Mouse (Mus musculus): Measurements from ENCODE around the gene Chic2.

The Chic2 gene

DNA sequence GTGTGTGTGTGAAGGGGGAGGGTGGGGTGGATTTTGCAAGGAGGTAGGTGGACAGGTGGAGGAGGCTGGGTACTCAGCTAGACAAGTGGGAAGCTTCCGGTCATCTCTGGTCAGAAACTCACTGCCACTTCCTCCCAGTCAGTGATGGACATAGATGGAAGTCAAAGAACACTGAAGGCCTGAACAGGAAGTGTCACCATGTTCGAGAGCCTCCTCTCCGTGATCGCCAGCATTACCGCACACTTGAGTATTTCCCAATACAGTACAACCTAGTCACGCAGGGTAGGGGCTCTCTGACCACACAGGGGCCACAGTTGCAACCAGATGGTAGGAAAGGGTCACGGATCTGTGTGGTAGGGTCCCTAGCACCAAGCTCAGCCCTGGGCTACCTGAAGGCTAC lies 69.1 kb downstream of the Chic2 start:
- DNase-seq (ENCODE audit: low read depth, low spot score), result no peak

DNA sequence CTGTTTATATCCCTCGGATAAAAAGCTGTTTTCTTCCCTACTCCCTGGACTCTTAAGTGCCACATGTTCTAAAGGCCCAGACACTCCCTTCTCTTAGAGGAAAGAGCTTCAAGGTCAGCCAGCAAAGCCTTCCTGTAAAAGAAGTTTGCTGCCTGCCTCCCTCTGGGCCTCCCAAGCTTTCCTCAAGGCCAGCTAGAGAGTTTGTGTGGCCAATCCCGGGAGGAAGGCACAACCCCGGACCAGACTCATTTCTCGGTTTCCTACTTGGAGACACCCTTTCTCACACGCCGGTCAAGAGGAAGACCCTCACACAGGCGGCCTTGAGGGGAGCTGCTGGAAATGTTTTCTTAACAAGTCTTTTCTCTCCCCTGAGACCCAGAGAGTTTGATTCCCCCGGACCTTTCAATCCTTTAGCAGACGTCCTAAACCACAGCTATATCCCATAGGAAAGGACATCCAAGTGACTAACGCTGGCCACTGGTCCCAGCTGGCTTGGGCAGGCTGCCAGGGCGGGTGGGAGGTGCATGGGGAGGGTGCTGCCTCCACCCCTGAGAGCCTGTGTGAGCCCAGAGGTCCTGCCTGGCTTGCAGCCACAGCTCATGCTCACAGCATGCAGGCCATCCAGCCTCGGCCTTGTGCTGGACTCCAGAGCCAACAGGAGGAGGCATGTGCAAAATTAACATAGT lies 69.7 kb downstream of the Chic2 start:
- DNase-seq (ENCODE audit: low read depth, low spot score), result peak; percentile 79

DNA sequence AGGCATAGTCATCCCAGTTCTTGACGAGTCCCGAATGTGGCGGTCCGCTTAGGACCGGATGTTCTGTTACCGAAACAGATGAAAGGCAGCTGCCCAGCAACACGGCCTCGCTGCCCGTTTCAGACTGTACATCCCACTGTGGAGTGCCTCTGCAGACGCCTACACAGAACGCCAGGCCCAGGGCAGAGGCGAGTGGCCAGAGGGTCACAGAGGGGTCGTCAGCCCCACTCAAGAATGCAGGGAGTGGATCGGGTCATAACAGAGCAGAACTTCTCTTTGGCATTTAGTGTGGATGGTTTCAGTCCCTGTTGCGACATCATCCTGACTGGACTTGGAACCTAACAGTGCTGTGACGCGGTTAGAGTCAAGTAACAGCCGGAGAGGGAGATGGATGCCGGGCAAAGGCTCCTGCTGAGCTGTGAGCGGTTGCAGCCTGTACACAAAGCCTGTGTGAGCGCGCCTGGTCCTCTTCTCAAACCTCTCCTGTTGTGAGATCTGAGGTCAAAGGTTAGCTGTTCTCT lies 70.5 kb downstream of the Chic2 start:
- DNase-seq (ENCODE audit: low read depth, low spot score), result peak; percentile 84

DNA sequence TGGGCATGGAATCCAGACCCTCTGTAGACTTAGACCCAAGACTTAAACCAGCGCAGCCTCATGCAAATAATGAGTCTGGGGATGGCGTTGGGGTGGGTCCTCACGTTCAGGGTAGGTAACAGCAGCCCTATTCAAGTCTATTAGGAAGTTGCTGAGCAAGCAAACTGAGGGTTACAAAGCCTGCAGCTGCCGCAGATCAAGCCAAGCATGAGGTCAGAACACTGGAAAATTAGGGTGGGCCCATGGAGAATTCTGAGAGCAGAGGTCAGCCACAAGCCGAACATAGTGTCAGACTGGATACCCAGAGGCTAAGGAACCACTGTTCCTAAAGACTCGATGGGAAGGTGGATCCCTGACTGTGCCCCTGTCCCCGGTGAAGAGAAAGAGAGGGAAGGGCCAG lies 73.2 kb downstream of the Chic2 start:
- DNase-seq (ENCODE audit: low read depth, low spot score), result peak; percentile 59

DNA sequence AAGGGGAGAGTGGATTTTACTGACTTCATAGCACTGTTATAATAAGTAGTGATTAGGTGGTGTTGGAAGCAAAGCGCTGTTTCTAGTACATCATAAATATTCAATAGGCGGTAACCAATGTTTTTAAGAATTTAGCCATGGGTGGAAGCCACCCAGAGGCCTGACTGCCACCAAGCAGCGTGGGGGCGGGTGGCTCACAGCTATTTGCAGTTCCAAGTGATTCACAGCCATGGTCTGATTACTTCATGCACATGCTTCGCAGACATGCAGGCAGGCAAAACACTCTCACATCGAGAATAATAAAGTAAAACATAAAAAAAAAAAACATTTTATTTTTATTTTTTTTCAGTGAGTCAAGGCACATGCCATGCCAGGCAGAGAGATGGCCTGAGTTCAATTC lies 75.2 kb downstream of the Chic2 start:
- DNase-seq (ENCODE audit: low read depth, low spot score), result no peak

DNA sequence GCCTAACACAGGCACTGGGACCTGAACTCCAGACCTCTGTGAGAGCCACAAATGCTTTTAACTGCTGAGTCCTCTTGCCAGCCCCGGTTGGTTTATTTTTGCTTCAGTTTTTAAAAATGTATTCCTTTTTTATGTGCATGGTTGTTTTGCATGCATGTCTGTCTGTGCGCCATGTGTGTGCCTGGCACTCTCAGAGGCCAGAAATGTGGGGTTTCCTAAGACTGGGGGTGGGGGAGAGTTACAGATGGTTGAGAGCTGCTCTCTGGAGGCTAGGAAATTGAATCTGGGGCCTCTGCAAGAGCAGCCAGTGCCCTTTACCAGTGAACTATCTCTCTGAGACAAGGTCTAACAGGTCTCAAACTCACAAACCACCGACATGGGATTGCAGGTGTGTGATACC lies 76.7 kb downstream of the Chic2 start:
- no peak for DNase-seq (ENCODE audit: low read depth, low spot score)

DNA sequence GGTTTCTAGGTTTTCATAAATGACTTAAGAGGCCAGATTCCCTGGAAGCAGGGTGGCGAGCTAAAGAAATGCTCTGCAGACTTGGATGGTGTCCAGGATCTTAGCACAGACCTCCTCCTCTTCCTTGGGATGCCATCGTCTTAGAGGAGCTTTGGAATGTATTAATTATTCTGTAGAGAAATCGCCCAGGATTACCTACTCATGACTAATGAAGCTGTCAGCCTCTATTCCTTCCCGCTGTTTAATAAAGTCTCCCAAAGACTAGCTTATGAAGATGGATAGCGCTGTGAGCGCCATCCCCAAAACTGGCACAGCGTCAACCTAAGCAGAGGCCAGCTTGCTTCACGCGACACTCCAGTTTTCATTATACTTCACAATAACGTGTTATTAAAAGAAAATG lies 77.7 kb downstream of the Chic2 start:
- DNase-seq (ENCODE audit: low read depth, low spot score), result no peak

DNA sequence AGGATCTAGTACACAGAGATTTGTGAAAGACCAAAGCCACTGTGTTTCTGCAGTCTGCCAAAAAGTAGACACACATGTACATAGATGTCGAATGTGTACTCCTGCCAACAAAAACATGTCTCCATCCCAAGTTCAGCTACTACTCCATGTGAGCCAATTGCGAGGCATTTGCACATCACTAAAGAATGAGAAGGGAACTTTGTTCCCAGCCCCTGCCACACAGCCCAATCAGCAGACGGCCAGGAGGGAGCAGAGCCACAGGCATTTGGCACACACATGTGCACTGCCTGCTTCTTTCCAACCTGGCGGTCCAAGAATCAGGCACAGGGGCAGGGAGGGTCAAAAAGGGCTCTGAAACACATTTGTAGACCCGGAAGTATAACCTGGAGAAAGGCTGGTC lies 81.8 kb downstream of the Chic2 start:
- peak; percentile 36 for DNase-seq (ENCODE audit: low read depth, low spot score)

DNA sequence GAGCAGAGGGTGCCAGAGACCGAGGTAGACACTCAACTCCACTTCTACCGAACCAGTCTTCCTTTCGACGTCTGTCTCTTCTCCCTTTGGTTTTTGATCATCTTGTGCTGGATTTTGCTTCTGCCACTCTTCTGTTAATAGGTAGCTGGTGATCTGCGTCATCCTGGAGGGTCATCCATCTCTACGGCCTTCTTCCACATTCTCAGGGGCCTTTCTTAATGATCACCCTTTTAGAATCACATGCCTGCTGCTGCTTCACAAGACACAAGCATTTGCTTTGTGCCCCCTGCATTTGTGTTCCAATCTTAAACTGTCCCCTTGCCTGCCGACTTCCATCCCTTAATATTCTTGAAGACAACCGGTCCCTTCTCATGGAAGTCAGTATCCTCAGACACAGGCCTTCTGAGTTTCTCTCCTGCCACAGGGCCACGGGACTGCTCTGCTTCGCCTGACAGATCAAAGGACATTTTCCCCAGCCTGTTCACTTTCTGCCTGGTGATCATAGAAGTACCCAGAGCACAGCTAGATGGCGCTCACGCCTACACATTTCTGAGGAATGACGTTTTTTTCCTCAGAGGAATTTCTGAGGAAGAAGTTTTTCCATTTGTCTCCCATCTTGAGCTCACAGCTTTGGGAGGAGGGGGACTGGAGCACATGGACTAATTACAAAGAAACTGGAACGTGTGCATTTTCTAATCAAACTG lies 83.6 kb downstream of the Chic2 start:
- DNase-seq (ENCODE audit: low read depth, low spot score), result peak; percentile 53

DNA sequence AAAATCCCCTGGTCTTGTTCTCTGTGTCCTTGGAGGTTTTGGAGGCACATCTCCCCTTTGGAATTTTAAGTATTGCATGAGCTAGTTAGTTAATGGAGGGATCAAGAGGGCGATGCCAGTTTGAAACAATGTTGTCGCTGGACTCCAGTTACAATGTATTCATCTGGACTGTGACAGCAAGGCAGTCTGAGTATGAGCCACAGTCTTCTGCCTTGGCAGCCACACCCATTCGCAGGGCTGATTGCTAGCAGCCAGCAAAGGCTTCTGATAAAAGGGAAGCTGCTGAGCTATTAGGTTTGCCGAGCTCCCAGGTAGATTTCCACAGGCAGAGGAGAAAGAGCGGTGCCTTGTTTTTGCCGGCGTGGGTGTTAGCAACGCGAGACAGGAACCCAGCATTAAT lies 84.3 kb downstream of the Chic2 start:
- no peak for DNase-seq (ENCODE audit: low read depth, low spot score)

DNA sequence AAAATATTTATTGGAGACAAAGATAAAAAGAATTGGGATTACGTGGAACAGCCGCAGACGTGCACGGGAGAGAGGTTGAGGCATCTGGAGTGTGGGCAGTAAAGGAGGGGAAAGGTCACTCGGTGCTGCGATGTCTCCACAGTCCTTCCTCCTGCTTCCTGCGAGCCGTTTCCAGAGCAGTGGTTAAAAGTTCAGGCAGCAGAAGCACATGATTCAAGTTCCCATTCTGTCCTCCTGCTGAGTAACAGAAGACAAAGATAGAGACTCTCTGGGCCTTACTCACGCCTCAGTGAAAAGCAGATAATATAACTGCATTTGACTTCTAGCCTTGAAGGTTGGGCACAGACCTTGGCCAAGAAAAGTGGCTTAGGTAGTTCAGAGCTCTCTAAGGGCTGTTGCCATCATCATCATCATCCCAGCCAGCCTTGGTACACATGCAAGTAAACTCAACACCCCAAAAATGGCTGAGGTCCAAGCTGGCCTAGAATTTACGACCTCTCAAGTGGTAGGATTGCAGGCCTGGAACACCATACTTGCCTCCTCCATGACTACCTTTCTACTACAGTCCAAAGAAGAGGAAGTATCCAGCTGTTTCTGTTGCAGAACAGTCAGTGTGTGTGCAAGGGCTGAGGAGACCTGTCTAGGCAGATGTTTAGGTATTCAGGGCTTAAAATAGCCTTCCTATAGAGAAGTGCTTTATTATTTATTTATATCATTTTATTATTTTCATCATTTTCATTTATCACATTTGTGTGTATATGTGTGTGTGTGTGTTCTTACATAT lies 87.1 kb downstream of the Chic2 start:
- no peak for DNase-seq (ENCODE audit: low read depth, low spot score)

DNA sequence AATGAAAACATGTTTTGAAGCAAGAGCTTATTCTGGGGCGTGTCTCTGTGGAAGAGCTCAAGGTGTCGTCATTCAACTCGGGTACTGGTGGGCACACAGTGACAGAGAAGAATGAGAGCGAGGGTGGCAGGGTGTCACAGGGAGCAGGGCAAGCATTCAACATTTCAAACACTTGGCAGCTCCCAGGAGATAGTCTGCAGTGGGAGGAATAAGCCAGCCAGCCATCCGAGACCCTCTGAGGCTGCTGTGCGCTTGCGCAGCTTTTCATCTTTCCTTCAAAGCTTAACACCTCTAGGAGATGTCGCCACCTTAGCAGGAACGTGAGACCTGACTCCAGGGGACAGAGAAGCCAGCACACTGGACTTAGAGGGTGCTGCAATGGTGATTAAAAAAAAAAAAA lies 88.2 kb downstream of the Chic2 start:
- DNase-seq (ENCODE audit: low read depth, low spot score), result no peak

DNA sequence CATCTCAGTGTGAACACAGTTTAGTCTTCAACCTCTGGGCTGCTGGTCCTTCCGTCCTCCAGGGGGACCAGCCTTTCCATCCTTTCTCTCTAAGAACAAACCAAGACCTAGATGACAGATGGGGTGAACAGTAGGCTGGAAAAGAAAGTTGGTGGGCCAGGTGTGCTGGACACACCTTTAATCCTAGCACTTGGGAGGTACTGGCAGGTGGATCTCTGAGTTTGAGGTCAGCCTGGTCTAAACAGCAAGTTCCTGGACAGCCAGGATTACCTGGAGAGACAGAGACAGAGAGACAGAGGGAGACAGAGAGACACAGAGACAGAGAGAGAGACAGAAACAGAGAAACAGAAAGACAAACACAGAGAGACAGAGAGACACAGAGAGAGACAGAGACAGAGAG lies 89.0 kb downstream of the Chic2 start:
- DNase-seq (ENCODE audit: low read depth, low spot score), result no peak

DNA sequence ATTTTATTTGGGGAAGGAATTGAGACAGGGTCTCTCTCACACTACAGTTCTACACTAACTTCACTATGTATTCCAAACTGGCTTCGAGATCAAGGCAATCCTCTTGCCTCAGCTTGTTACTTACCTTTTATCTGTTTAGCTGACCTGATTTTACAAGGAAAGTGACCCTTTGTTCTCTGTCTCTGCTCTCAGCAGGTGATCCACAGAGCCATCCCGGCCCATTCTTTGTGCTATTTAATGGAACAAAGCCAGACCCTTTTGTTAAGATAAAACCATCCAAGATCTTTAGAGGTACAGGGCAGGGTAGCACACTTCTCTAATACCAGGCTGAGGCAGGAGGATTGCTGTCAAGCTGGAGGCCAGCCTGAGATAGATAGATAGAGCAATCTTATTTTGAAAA lies 91.6 kb downstream of the Chic2 start:
- DNase-seq (ENCODE audit: low read depth, low spot score), result no peak

DNA sequence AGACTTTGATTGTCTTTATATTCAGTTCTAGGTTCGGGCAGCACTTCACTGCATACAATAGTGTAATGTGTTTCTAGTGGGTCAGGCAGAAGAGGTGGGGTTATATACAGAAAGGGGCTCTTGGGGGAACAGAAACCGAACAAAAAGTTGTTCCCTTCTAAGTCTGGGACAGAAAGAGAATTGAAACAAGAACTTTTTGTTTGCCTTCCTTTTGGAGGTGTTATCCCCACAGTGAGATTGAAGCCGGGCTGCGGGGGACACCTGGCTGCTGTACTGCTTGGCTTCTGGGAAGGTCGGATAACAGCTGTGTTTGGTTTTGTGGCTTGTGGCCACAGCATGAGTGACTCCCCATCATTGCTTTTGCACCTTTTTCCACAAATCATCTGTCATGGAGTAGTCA lies 93.2 kb downstream of the Chic2 start:
- no peak for DNase-seq (ENCODE audit: low read depth, low spot score)

DNA sequence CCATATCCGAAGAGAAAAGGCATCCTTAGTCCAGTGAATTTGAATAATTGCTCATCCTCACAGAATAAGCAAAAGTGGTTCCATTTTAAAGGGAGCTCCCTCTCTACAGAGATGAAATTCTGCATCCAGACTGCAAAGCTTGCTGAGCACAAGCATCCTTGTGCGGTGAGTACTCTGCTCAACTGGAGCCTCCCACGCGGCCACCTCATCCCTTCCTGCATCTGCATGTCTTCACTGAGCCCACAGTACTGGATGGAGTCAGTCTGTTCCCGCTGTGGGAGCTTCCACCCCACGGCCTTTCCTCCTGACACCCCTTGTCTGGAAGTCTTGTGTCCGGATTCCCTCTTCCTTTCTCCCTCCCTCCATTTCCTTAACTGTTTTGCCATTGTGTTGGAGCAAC lies 95.3 kb downstream of the Chic2 start:
- no peak for DNase-seq (ENCODE audit: low read depth, low spot score)

DNA sequence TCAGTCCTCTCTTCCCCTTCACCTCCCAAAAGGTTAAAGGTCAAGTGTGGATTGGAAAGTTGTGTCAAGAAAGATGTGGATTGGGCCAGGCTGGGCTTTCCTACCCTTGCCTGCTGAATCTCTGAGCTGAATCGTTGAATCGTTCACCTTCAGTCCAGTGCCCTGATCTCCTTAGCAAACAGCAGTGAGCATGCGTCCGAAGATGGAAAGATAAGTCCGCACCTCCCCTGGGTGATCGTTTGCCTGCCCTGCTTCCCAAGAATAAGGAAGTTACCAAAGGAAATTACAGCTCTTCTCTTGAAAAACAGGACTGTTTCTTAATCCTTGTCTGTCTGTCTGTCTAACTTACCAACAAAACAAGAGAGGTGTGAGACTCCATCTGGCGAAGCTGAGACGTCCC lies 96.1 kb downstream of the Chic2 start:
- no peak for DNase-seq (ENCODE audit: low read depth, low spot score)

Measured in skeletal muscle tissue, adult 2 months (tissue).